Mouse (Mus musculus) embryo, embryonic 9.5 days (tissue): ENCODE results near the gene Ryr2.
"Not testable (repeated sequence)": the region's sequence is repeated elsewhere in the genome, so short reads cannot be mapped to it uniquely, and the experiment has no call there.

Source experiments
- DNase-seq: peaks from one replicate; pipeline ENCODE4 v3.0.0-alpha.2; 2017; ENCODE audit errors: extremely low spot score

Gene Ryr2

GRCm38 (mm10) chr13:12106662-12107632, at the start of gene Ryr2:
Gene Ryr2, minus strand, starts transcription at chr13:12106945.
- DNase-seq = peak; percentile 79

DNA sequence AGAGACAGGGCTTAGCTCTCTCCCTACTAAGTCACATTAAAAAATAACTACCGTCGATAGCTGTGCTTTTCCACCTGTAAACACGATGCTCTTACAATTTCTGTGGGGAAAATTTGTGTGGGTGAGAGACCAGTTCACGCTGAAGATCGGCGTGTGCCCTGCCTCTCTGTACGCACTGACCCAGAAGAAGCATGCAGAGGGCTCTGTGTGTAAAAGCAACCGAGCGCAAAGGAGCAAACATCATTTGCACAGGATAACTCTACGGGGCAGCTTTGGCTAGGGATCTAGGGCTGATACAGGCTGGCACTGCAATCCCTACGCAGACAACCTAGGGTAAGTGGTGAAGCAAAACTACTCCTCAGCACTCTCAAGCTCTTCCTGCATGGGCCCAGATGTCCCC, 47.2 kb upstream of the Ryr2 start:
- DNase-seq = no peak

GRCm38 (mm10) chr13:12146918-12147507, 40.3 kb upstream of the Ryr2 start:
- no peak for DNase-seq

DNA sequence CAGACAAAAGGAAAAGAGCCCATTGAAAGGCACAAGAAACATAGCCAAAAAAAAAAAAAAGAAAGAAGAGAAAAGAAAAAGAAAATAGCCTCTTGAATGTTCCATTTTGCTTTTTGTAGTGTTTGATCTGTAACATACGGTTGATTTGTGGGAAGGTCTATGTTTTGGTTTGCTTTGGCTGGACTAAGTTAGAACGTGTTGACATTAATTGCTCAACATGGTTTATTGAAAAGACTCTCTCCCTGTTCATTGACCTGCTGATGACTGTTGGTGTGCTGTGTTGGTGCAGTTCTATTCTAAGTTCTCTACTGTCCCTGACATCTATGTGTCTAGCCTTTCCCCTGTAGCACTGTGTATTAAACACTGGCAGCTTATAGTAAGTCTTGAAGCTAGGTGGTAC, 39.7 kb upstream of the Ryr2 start:
- DNase-seq = no peak

DNA sequence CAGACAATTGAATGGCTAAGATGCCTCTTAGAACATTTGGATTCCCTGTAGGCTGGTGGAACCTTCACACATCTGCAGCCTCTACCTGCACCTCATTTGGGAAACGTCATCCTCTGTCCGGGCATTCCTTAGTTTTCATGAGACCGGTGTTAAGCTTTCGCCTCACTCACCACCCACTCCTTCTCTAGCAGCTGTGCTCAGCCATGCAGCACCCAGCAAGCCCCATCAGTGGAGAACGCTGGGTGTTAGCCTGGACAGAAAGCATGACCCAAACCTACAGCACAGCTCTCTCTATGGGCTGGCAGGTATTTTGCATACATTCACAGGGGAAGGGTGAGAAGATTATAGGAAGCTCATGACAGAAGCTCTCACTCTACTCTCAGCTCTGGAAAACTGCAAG, 36.6 kb upstream of the Ryr2 start:
- DNase-seq = no peak

GRCm38 (mm10) chr13:12136461-12136860, 29.7 kb upstream of the Ryr2 start:
- not testable (repeated sequence) for DNase-seq

DNA sequence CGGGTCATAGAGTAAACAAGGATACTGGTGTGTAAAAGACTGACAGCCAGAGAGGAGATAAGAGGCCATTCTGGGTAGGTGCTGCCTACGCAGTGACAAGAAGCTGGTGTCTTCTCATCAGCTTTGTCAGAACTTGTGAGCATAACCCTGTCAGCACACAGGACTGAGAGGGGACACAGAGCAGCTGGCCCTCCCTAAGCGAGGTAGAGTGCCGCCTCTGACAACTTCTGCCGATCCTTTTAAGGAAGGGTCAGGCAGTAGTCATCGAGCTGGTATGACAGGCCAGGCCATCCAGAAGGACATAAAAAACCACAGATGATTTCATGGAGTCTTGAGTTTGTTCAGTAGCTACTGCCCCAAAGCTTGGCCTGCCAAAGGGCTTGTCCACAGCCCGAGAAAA, 26.8 kb upstream of the Ryr2 start:
- no peak for DNase-seq

- no peak for DNase-seq
These were observed 25.5 kb upstream of the Ryr2 start for GRCm38 (mm10) chr13:12132160-12132710.

DNA sequence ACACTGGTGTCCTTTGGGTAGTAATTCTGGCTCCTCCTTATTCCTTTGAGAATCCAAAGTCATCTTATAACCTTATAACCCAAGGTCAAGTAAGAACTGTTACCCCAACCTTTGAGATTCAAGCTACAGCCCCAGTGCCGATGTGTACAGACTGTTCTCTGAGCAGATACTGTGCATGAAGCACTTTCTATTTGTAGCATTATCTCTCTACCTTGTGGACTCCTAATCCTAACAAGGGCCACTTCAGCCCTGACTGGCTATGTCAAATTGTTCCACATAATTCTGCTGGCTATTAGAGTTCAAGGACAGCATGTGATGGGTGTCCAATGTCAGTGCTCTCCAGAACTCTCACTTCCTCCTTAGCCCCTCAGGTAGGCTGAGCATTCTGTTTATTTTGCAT, 22.4 kb upstream of the Ryr2 start:
- DNase-seq = no peak

- DNase-seq = no peak
These were observed 19.4 kb upstream of the Ryr2 start for GRCm38 (mm10) chr13:12126099-12126498.

GRCm38 (mm10) chr13:12124940-12125540, 18.3 kb upstream of the Ryr2 start:
- DNase-seq = no peak

DNA sequence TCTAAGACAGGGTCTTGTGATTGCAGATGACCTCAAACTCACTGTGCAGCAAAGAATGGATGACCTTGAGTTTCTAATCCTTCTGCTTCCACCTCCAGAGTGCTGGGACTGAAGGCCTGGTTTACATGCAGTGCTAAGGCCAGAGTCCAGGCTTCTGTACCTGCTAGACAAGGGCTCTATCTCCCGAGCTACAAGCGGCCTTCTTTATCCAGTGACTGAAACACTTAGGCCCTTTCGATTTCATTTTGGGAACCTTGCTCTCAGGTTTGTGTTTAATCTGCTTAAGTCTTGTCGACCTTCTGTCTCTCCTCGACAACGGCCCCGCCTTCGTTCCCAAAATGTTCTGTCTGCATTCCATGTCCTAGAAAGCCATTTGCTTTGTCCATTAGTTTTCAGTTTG, 8.8 kb upstream of the Ryr2 start:
- DNase-seq = no peak

DNA sequence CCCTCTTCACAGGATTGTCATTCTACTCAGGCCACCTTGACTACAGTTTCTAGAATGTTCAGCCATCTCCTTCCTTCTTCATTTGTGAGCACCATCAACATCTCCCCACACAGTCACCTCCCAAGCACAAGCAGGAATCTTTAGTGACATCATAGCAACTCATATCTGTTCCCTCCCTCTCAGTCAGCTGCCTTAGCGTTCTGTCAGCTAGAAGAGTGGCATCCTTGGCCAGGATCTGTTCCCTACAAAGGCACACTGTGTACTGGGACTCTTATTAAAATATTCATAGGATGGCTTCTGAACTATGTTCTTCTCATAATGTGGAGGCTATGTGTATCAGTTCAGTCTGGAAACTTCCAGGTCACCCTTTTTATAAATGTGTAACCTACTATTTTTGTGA, 8.1 kb upstream of the Ryr2 start:
- DNase-seq = no peak

DNA sequence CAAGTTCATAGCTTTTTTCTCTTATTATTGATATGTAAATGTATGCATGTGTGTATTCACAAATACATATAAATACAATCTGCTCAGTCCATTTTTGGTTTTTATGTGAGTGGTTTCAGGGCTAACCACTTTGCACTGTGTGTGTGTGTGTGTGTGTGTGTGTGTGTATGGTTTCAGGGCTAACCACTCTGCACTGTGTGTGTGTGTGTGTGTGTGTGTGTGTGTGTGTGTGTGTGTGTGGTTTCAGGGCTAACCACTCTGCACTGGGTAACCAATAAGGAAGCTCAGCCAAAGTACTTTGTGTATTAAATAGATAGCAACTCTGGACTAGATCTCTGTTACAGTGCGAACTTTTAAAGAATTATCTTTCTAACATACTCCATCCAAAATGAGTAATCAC, 2.2 kb upstream of the Ryr2 start:
- no peak for DNase-seq

DNA sequence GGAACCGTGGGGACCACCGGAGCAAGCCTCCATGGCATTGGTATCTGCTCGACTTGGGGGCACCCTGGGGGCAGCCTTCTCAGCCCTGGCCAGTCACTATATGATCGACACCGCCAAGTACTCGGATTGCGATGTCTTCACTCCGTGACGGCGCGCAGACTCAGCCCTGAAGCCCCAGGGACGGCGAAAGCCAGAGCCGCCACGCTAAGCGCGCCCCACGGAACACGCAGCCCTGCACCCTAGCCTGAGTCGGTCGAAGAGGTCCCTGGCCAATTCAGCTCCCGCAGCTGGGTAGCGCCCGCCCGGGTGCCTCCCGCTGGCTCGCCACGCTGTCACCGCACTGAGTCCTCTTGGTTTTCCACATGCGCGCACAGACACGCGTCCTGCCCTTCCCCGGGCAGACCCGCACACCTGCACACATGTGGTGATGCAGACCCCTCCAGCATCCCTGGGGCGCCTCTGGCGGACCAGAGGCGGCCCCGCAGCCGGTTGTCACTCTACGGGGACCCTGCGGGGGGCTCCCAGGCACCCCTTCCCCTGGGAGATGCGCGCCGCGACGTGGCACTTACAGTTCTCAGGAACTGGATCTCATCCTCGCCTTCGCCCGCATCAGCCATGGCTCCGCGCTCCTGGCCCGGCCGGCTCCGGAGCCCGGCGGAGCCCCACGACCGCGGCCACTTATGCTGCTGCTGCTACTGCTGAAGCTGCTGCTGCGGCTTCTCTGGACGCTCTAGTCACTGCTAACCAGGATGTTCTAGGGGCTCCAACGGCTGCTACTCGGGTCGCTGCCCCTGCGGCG, 716 bp downstream of the Ryr2 start:
- peak; percentile 56 for DNase-seq

DNA sequence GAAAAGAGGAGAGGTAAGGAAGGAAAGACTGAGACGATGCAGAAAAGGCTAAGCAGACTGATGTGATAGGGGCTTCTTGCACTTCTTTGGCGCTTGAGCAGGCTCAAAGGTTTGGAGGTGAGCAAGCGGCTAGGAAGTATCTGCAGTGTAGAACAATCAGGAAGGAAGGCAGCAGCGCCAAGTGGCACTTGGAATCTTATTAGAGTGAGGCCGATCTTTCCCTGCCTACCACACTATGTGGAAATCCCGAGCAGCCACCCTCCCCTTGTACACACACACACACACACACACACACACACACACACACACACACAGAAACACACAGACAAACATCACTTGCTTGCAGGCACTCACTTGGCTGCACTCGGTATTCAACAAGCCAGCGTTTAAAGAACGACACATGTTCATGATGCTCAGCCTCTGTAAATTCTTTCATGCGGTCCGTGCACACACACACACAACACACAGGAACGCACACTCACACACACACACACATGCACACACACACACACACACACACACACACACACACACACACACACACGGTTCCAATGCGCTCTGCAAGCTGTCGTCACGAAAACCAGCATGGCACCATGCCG, 1.4 kb downstream of the Ryr2 start:
- peak; percentile 9 for DNase-seq

GRCm38 (mm10) chr13:12104318-12104717, 2.4 kb downstream of the Ryr2 start:
- DNase-seq = no peak

DNA sequence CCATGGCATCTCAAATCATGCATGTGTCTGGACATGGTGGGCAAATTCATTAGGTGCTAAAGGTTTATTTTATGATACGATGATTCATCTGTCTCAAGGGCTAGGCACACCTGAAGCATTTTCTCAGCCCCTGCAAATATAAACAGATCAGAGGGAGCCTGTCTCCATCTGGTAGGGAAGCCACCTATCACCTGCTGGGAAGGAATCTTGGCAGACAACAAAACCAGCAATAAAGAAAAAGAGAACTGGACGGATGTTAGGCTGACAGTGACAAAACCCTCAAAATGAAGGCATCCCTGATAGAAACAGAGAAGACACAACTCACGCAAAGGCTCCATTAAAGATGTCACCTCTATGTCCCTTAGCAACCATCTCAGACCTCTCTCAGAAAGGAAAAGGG, 3.7 kb downstream of the Ryr2 start:
- DNase-seq = no peak

DNA sequence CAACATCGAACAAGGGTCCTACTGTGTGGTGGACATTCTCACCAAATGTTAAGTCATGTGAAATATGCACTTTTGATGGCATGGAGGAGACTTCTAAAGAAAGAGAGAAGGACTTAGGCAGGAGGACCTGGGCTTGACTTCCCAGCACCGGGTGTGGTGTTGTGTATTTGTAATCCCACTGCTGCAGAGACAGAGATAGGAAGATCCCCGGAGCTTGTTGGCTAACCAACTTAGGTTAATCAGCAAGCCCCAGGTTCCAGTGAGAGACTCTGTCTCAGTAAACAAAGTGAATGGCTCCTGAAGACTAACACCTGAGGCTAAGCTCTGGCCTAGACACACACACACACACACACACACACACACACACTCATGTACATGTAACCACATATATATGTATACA, 7.3 kb downstream of the Ryr2 start:
- no peak for DNase-seq

- no peak for DNase-seq
These were observed 7.8 kb downstream of the Ryr2 start for GRCm38 (mm10) chr13:12098981-12099380.

DNA sequence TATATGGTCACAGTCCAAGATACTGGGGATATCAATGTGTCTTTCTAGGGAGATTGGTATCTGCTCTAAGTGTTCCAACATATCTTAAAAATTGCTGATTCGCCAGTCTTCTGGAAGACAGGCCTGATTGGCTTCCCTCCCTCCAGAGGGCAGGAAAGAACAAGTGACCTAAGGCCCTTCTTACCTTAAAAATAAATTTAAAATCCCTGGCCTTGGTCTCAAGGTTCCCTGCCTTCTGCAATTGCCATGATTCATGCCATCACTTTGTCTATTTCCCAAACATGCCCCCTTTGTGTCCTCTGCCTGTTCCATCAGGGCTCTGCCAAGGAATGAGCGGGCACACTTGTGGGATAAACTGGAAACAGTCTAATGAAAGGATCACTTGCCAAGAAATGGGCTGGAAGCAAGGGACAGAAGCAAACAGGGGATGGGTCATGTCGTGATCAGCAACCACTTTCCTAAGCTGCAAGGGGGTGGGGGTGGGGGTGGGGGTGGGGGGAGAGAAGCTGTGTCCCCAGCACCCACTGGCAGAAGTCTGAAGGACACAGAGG, 10.3 kb downstream of the Ryr2 start:
- DNase-seq = no peak
